Mouse (Mus musculus): Measurements from ENCODE around the gene Pex19. TPM values are rescaled to one million over a fixed set of nuclear protein-coding genes. Genes with fewer than 3 reads are reported as not detected.

Gene Pex19
- total RNA-seq, 4 experiments from 2014 or later: 108 to 144 (median 125) TPM

GRCm38 (mm10) chr1:172183056-172183455, 56.5 kb downstream of the Pex19 start:
- DNase-seq (ENCODE audit: low spot score): no peak

GRCm38 (mm10) chr1:172183915-172184314, 57.4 kb downstream of the Pex19 start:
- DNase-seq (ENCODE audit: low spot score): no peak

Other genes with a start within 250 kb of the Pex19 start
- under 1 TPM; 0.11 to 0.25 (median 0.21) TPM for gene Gm10521, start 231.1 kb upstream of the Pex19 start, total RNA-seq (2022)
- under 1 TPM in 2 of 4 experiments, not detected in 2; 0.19 to 0.46 TPM for gene Slamf6, start 209.2 kb upstream of the Pex19 start, total RNA-seq (2022)
- gene Vangl2, start 98.3 kb upstream of the Pex19 start, total RNA-seq (2022): 1 to 10 TPM in 2 of 4 experiments, under 1 TPM in 2; 0.86 to 1.7 (median 1.1) TPM
- not detected for gene Nhlh1, start 69.2 kb upstream of the Pex19 start, total RNA-seq (2022)
- 100 to 1,000 TPM; 103 to 115 (median 113) TPM for gene Copa, start 44.2 kb upstream of the Pex19 start, total RNA-seq (2022)
- gene Ncstn, start 44.0 kb upstream of the Pex19 start, total RNA-seq (2022): 10 to 100 TPM; 42.1 to 47.9 (median 44.0) TPM
- 100 to 1,000 TPM; 120 to 132 (median 125) TPM for gene Dcaf8, start 21.3 kb downstream of the Pex19 start, total RNA-seq (2022)
- gene Pea15a, start 80.0 kb downstream of the Pex19 start, total RNA-seq (2022): 10 to 100 TPM; 41.7 to 74.1 (median 60.0) TPM
- gene Casq1, start 93.1 kb downstream of the Pex19 start, total RNA-seq (2022): 1 to 10 TPM; 2.5 to 6.9 (median 3.7) TPM
- gene Atp1a4, start 131.7 kb downstream of the Pex19 start, total RNA-seq (2022): not detected
- gene Igsf8, start 134.9 kb downstream of the Pex19 start, total RNA-seq (2022): 10 to 100 TPM in 3 of 4 experiments, 1 to 10 TPM in 1; 9.8 to 12.2 (median 11.5) TPM
- 100 to 1,000 TPM; 457 to 541 (median 497) TPM for gene Atp1a2, start 171.3 kb downstream of the Pex19 start, total RNA-seq (2022)
- not detected for gene Kcnj9, start 202.6 kb downstream of the Pex19 start, total RNA-seq (2022)
- under 1 TPM; 0.11 to 0.23 (median 0.16) TPM for gene Kcnj10, start 214.5 kb downstream of the Pex19 start, total RNA-seq (2022)
- gene Pigm, start 249.8 kb downstream of the Pex19 start, total RNA-seq (2022): 1 to 10 TPM; 3.1 to 4.2 (median 3.6) TPM

All from heart, adult 8-10 months (tissue).